Mouse (Mus musculus) forebrain, embryonic 12.5 days (tissue): Measurements from ENCODE around the gene Llgl2. TPM values are rescaled to one million over a fixed set of nuclear protein-coding genes. Genes with fewer than 3 reads are reported as not detected.

Source experiments
- ATAC-seq: fragments of 200-750 bp; cut with Nextera tagmentation; 2 replicates; pipeline ENCODE4 v1.8.0; 2017; ENCODE audit warnings: moderate TSS enrichment; ENCODE audit not compliant: low FRiP score
- H3K27ac ChIP-seq: fragments of 300-500 bp; sonication (generic); 2 replicates; pipeline ENCODE4 v1.5.1; 2016; ENCODE audit warnings: mild to moderate bottlenecking
- H3K27me3 ChIP-seq: fragments of 300-500 bp; sonication (generic); 2 replicates; pipeline ENCODE4 v1.6.1; 2016; ENCODE audit warnings: mild to moderate bottlenecking
- H3K36me3 ChIP-seq: fragments of 300-500 bp; sonication (generic); replicated peaks from 2 replicates; pipeline ENCODE4 v1.6.1; 2016; ENCODE audit warnings: mild to moderate bottlenecking
- H3K4me1 ChIP-seq: fragments of 300-500 bp; sonication (generic); 2 replicates; pipeline ENCODE4 v1.6.1; 2016
- H3K4me2 ChIP-seq: fragments of 300-500 bp; sonication (generic); 2 replicates; pipeline ENCODE4 v1.6.1; 2016; ENCODE audit warnings: mild to moderate bottlenecking, moderate library complexity
- H3K4me3 ChIP-seq: fragments of 300-500 bp; sonication (generic); replicated peaks from 2 replicates; pipeline ENCODE4 v1.5.1; 2016; ENCODE audit warnings: mild to moderate bottlenecking
- H3K9ac ChIP-seq: fragments of 300-500 bp; sonication (generic); 2 replicates; pipeline ENCODE4 v1.6.1; 2016; ENCODE audit warnings: mild to moderate bottlenecking
- H3K9me3 ChIP-seq: fragments of 300-500 bp; sonication (generic); 2 replicates; pipeline ENCODE4 v1.6.1; 2016
- WGBS: fragments of 180-500 bp; shearing (Covaris S2); methylation state at CpG from one replicate; pipeline ENCODE4 v1.1.7; 2016; 5-methylcytosine and 5-hydroxymethylcytosine counted together
- polyA plus RNA-seq: library from polyadenylated mRNA; unstranded; fragments of >200 nt; fragmentation: Nextera tagmentation; extraction: Ambion mirVana; gene quantifications from 2 replicates; pipeline ENCODE4 v1.2.1, GENCODE M21; 2016

Llgl2 gene
- polyA plus RNA-seq, 1 experiment from 2014 or later = 2.4 TPM

- no peaks in the 10 kb centered on the region for H3K9me3 ChIP-seq
- no peak for ATAC-seq
- no peak overlapping the region for H3K4me3 ChIP-seq
- 83% methylated on average over 8 of the region's 8 CpGs for WGBS
- no peak overlapping the region for H3K4me2 ChIP-seq
- no peaks in the 10 kb centered on the region for H3K4me1 ChIP-seq
- H3K9ac ChIP-seq = no peak overlapping the region
- no peaks in the 10 kb centered on the region for H3K36me3 ChIP-seq
- peaks cover 11% of the 10 kb centered on the region; the same call in 1 of the 2 replicates for H3K27me3 ChIP-seq
- no peak overlapping the region for H3K27ac ChIP-seq
These were observed 45.5 kb downstream of the Llgl2 start for GRCm38 (mm10) chr11:115869393-115869792.

DNA sequence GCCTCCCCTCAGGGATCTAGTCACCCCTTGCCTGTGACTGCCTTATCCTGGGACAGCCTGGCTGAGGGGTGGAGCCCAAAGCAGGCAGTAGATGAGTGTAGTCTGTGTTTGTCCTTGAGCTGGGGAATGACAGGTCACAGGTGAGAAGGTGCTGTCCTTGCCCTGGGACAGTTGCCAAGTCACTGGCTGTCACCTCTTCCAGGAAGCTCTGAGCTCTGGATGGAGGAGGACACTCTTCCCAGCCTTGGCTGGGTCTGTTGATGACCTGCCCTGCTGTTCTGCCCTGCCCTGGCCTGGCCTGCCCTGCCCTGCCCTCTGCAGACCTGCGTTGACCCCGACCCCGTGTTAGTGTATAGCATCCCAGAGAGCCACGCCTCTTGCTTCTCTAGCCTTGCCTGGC is 48.6 kb downstream of the Llgl2 start:
- H3K9me3 ChIP-seq = no peaks in the 10 kb centered on the region
- no peak for ATAC-seq
- H3K36me3 ChIP-seq = no peaks in the 10 kb centered on the region
- no peak overlapping the region for H3K4me2 ChIP-seq
- H3K4me1 ChIP-seq = no peaks in the 10 kb centered on the region
- H3K4me3 ChIP-seq = no peak overlapping the region
- WGBS = 77% methylated on average over 4 of the region's 4 CpGs
- 0 out of 2 replicates have a peak, but pooled peaks cover 4% of the 10 kb centered on the region for H3K27me3 ChIP-seq
- H3K27ac ChIP-seq = no peak overlapping the region
- H3K9ac ChIP-seq = no peak overlapping the region

DNA sequence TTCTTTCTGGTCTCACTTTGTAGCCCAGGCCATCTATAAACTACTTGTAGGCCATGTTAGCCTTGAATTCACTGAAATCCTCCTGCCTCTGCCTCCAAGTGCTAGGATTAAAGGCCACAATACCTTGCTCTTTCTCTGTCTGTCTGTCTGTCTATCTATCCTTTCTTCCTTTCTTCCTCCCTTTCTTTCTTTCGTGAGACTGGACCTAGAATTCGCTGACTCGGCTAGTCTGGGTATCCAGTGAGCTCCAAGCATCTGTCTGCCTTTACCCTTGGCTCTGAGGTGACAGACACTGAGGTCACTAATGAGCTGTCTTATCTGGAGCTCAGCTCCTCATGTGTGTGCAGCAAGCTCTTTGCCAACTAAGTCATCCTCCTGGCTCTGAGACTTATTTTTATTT is 52.1 kb downstream of the Llgl2 start:
- no peak for ATAC-seq
- no peaks in the 10 kb centered on the region for H3K36me3 ChIP-seq
- 83% methylated on average over 3 of the region's 3 CpGs for WGBS
- no peaks in the 10 kb centered on the region for H3K4me1 ChIP-seq
- H3K27me3 ChIP-seq = 0 out of 2 replicates have a peak, but pooled peaks cover 4% of the 10 kb centered on the region
- no peak overlapping the region for H3K9ac ChIP-seq
- no peaks in the 10 kb centered on the region for H3K9me3 ChIP-seq
- no peak overlapping the region for H3K4me2 ChIP-seq
- no peak overlapping the region for H3K4me3 ChIP-seq
- no peak overlapping the region for H3K27ac ChIP-seq

DNA sequence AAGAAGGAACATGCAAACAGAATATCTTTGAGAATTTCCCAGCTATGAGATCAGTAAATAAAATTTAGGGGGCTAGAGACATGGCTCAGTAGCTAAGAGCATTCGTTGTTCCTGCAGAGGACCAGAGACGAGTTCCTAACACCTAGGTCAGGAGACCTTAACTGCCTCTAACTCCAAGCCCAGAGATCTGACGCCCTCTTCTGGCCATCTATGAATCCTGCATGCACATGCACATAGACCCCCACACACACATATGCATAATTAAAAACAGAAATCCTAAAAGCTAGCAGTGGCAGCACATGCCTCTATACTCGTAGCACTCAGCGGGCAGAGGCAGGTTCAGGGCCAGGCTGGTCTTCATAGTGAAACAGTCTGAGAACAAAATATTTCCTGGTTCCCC is 52.6 kb downstream of the Llgl2 start:
- H3K9me3 ChIP-seq = no peaks in the 10 kb centered on the region
- 81% methylated on average over 5 of the region's 5 CpGs for WGBS
- no peak overlapping the region for H3K9ac ChIP-seq
- H3K4me2 ChIP-seq = no peak overlapping the region
- no peak for ATAC-seq
- H3K4me1 ChIP-seq = no peaks in the 10 kb centered on the region
- H3K36me3 ChIP-seq = no peaks in the 10 kb centered on the region
- 0 out of 2 replicates have a peak, but pooled peaks cover 4% of the 10 kb centered on the region for H3K27me3 ChIP-seq
- no peak overlapping the region for H3K4me3 ChIP-seq
- H3K27ac ChIP-seq = no peak overlapping the region

DNA sequence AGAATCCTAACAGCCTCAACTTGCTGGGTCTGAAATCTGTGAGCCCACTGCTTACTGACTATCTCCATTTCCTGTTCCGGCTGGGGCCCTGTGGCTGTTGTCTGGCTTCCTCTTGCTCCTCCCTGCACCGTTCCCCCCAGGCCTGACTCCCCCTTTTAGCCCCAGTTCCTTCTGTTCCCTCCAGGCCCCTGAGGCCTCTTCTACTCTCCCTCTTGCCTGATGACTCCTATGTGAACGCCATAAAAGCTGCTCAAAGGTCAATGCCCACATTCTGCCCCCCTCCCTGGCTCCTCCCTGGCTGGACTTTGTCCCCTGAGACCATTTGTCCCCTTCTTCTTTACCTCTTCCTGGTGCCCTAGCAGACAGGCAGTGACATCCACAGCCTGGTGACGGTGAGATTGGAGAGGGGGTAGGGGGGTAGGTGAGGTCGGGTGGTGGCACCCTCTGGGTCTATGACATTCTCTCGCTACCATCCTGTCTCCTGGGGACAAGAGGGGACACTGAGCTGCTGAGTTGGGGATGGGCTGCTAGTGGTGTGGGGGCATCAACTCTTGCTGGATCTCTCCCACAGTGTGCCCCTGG is 53.4 kb downstream of the Llgl2 start:
- no peaks in the 10 kb centered on the region for H3K36me3 ChIP-seq
- H3K27me3 ChIP-seq = 0 out of 2 replicates have a peak, but pooled peaks cover 4% of the 10 kb centered on the region
- ATAC-seq = no peak
- H3K4me2 ChIP-seq = no peak overlapping the region
- H3K4me1 ChIP-seq = no peaks in the 10 kb centered on the region
- no peak overlapping the region for H3K27ac ChIP-seq
- no peaks in the 10 kb centered on the region for H3K9me3 ChIP-seq
- H3K4me3 ChIP-seq = no peak overlapping the region
- WGBS = 75% methylated on average over 6 of the region's 6 CpGs
- H3K9ac ChIP-seq = no peak overlapping the region

GRCm38 (mm10) chr11:115878071-115878470 is 54.2 kb downstream of the Llgl2 start:
- H3K4me1 ChIP-seq = no peaks in the 10 kb centered on the region
- no peaks in the 10 kb centered on the region for H3K9me3 ChIP-seq
- peaks cover 11% of the 10 kb centered on the region for H3K27me3 ChIP-seq
- H3K4me2 ChIP-seq = no peak overlapping the region
- H3K9ac ChIP-seq = no peak overlapping the region
- ATAC-seq = no peak
- H3K27ac ChIP-seq = no peak overlapping the region
- no peaks in the 10 kb centered on the region for H3K36me3 ChIP-seq
- 81% methylated on average over 8 of the region's 8 CpGs for WGBS
- no peak overlapping the region for H3K4me3 ChIP-seq

- ATAC-seq = no peak
- Histone ChIP-seq H3K36me3 (no peaks in the 10 kb centered on the region), H3K27me3 (peaks cover 17% of the 10 kb centered on the region), H3K27ac (no peak overlapping the region), H3K4me3 (no peak overlapping the region), H3K4me2 (no peak overlapping the region), H3K9ac (no peak overlapping the region), H3K4me1 (no peaks in the 10 kb centered on the region), H3K9me3 (no peaks in the 10 kb centered on the region)
- 24% methylated on average over 5 of the region's 5 CpGs for WGBS
These were observed 57.2 kb downstream of the Llgl2 start for GRCm38 (mm10) chr11:115881002-115881401.

DNA sequence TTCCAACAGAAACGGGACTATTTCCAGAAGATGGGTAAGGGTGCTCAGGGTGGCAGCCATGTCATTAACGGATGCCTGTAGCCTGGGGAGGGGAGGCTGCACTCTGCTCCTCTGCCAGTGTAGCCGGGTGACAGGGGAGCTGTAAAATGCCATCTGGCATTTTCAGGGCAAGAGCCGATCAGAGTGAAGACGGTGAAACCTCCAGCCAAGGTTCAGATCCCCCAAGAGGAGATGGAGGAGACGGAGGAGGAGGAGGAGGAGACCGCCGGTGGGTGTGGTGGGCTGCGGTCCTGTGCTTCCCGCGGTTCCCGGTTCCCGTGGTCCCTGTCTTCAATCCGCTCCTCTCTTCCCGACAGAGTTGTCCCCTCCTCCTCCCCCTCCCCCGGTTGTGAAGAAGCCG is 59.4 kb downstream of the Llgl2 start:
- H3K36me3 ChIP-seq = no peaks in the 10 kb centered on the region
- no peaks in the 10 kb centered on the region for H3K9me3 ChIP-seq
- 36% methylated on average over 17 of the region's 17 CpGs for WGBS
- ATAC-seq = no peak
- no peak overlapping the region for H3K4me3 ChIP-seq
- no peak overlapping the region for H3K9ac ChIP-seq
- peaks cover 17% of the 10 kb centered on the region for H3K27me3 ChIP-seq
- H3K4me1 ChIP-seq = no peaks in the 10 kb centered on the region
- no peak overlapping the region for H3K4me2 ChIP-seq
- H3K27ac ChIP-seq = no peak overlapping the region

GRCm38 (mm10) chr11:115884361-115884760 is 60.5 kb downstream of the Llgl2 start:
- Histone ChIP-seq H3K27ac (no peak overlapping the region), H3K27me3 (peaks cover 17% of the 10 kb centered on the region), H3K9me3 (no peaks in the 10 kb centered on the region), H3K4me3 (no peak overlapping the region), H3K4me1 (no peaks in the 10 kb centered on the region), H3K36me3 (no peaks in the 10 kb centered on the region), H3K9ac (no peak overlapping the region), H3K4me2 (no peak overlapping the region)
- ATAC-seq = no peak
- WGBS = 89% methylated on average over 3 of the region's 3 CpGs

- Histone ChIP-seq H3K4me1 (no peaks in the 10 kb centered on the region), H3K4me2 (no peak overlapping the region), H3K27me3 (peaks cover 17% of the 10 kb centered on the region), H3K9ac (no peak overlapping the region), H3K4me3 (no peak overlapping the region), H3K27ac (no peak overlapping the region), H3K9me3 (no peaks in the 10 kb centered on the region), H3K36me3 (no peaks in the 10 kb centered on the region)
- no peak for ATAC-seq
- WGBS = 79% methylated on average over 11 of the region's 11 CpGs
These were observed 61.4 kb downstream of the Llgl2 start for GRCm38 (mm10) chr11:115885281-115885680.

DNA sequence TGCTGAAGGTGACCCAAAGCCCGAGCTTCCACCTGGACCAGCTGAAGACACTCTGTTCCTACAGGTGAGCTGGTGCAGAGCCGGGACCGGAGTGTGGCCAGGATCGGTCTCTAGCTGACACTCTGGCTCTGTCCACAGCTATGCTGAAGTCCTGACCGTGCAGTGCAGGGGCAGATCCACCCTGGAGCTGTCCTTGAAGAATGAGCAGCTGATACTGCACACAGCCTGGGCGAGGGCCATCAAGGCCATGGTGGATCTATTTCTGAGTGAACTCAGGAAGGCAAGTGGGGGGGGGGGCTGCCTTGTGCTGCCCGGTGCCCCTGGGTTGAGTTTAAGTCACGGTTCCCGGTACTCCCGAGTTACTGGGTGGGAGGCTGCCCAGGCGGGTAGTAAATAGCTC is 62.6 kb downstream of the Llgl2 start:
- Histone ChIP-seq H3K9ac (no peak overlapping the region), H3K4me2 (no peak overlapping the region), H3K4me1 (no peaks in the 10 kb centered on the region), H3K27me3 (peaks cover 17% of the 10 kb centered on the region), H3K9me3 (no peaks in the 10 kb centered on the region), H3K4me3 (no peak overlapping the region), H3K27ac (no peak overlapping the region), H3K36me3 (no peaks in the 10 kb centered on the region)
- 91% methylated on average over 11 of the region's 11 CpGs for WGBS
- ATAC-seq = no peak

DNA sequence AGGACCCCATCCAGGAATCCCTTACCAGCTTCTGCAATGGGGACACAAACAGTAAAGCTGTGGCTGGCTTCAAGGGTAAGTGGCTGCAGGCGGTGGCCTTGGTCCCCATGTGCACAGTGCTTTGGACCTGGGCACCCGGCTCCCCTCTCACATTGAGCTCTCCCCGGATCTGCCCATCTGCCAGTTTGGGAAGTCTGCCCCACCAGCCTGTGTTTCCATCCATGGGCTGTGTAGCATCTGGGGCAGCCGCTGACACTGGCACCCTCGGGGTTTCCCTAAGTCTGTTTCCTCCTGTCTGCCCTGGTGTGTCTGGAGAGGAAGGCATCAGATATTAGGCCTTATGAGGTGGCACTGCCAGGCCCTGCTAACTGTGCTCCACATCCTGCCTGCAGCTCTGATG is 64.2 kb downstream of the Llgl2 start:
- H3K9me3 ChIP-seq = no peaks in the 10 kb centered on the region
- no peak for ATAC-seq
- H3K4me2 ChIP-seq = no peak overlapping the region
- H3K4me1 ChIP-seq = no peaks in the 10 kb centered on the region
- peaks cover 12% of the 10 kb centered on the region for H3K36me3 ChIP-seq
- H3K27ac ChIP-seq = no peak overlapping the region
- 89% methylated on average over 5 of the region's 5 CpGs for WGBS
- H3K27me3 ChIP-seq = peaks cover 11% of the 10 kb centered on the region
- H3K4me3 ChIP-seq = no peak overlapping the region
- no peak overlapping the region for H3K9ac ChIP-seq

- H3K36me3 ChIP-seq = peaks cover 23% of the 10 kb centered on the region
- WGBS = 81% methylated on average over 6 of the region's 6 CpGs
- peaks cover 2% of the 10 kb centered on the region for H3K27me3 ChIP-seq
- H3K4me3 ChIP-seq = no peak overlapping the region
- no peak for ATAC-seq
- no peaks in the 10 kb centered on the region for H3K4me1 ChIP-seq
- H3K4me2 ChIP-seq = no peak overlapping the region
- no peak overlapping the region for H3K27ac ChIP-seq
- H3K9ac ChIP-seq = no peak overlapping the region
- H3K9me3 ChIP-seq = no peaks in the 10 kb centered on the region
These were observed 65.3 kb downstream of the Llgl2 start for GRCm38 (mm10) chr11:115889159-115889558.
